Mouse (Mus musculus): ENCODE results near the gene Kcnh3. TPM values are rescaled to one million over a fixed set of nuclear protein-coding genes. Genes with fewer than 3 reads are reported as not detected.

Gene Kcnh3
- polyA plus RNA-seq, 1 experiment from 2014 or later: 0.82 TPM

GRCm38 (mm10) chr15:99215741-99216463 lies 8.8 kb upstream of the Kcnh3 start:
- Histone ChIP-seq H3K27me3 (ENCODE audit: control insufficient read depth, insufficient read depth, low read depth, low read length) (peaks cover 12% of the 10 kb centered on the region; the same call in 1 of the 2 replicates), H3K4me3 (ENCODE audit: low read length) (no peak overlapping the region), H3K36me3 (ENCODE audit: control insufficient read depth, insufficient read depth, low read length) (peaks cover 10% of the 10 kb centered on the region), H3K9ac (ENCODE audit: low read length) (no peak overlapping the region), H3K27ac (ENCODE audit: low read length) (no peak overlapping the region), H3K4me1 (replicated peaks; ENCODE audit: control insufficient read depth, insufficient read depth, low read length) (no peaks in the 10 kb centered on the region), H3K9me3 (ENCODE audit: control insufficient read depth, low read length) (no peaks in the 10 kb centered on the region), H3K4me2 (ENCODE audit: low read depth, low read length) (no peak overlapping the region)
- WGBS: 87% methylated on average over 11 of the region's 11 CpGs
- no peak for ATAC-seq (ENCODE audit: low read depth)

GRCm38 (mm10) chr15:99217630-99218029 lies 7.0 kb upstream of the Kcnh3 start:
- Histone ChIP-seq H3K27me3 (ENCODE audit: control insufficient read depth, insufficient read depth, low read depth, low read length) (peaks cover 28% of the 10 kb centered on the region), H3K4me1 (replicated peaks; ENCODE audit: control insufficient read depth, insufficient read depth, low read length) (no peaks in the 10 kb centered on the region; the same call in 1 of the 2 replicates), H3K4me2 (ENCODE audit: low read depth, low read length) (no peak overlapping the region), H3K27ac (ENCODE audit: low read length) (no peak overlapping the region), H3K9ac (ENCODE audit: low read length) (no peak overlapping the region), H3K4me3 (ENCODE audit: low read length) (no peak overlapping the region), H3K36me3 (ENCODE audit: control insufficient read depth, insufficient read depth, low read length) (no peaks in the 10 kb centered on the region; the same call in 1 of the 2 replicates), H3K9me3 (ENCODE audit: control insufficient read depth, low read length) (no peaks in the 10 kb centered on the region)
- 77% methylated on average over 4 of the region's 4 CpGs for WGBS
- ATAC-seq (ENCODE audit: low read depth): no peak

GRCm38 (mm10) chr15:99221315-99221952 lies 3.2 kb upstream of the Kcnh3 start:
- WGBS: 6% methylated on average over 8 of the region's 8 CpGs
- H3K9me3 ChIP-seq (ENCODE audit: control insufficient read depth, low read length): no peaks in the 10 kb centered on the region
- H3K4me2 ChIP-seq (ENCODE audit: low read depth, low read length): no peak overlapping the region
- no peak overlapping the region for H3K27ac ChIP-seq (ENCODE audit: low read length)
- ATAC-seq (ENCODE audit: low read depth): no peak
- peaks cover 66% of the 10 kb centered on the region for H3K27me3 ChIP-seq (ENCODE audit: control insufficient read depth, insufficient read depth, low read depth, low read length)
- H3K9ac ChIP-seq (ENCODE audit: low read length): no peak overlapping the region
- no peaks in the 10 kb centered on the region for H3K36me3 ChIP-seq (ENCODE audit: control insufficient read depth, insufficient read depth, low read length)
- peaks cover 24% of the 10 kb centered on the region for H3K4me1 ChIP-seq (replicated peaks; ENCODE audit: control insufficient read depth, insufficient read depth, low read length)
- H3K4me3 ChIP-seq (ENCODE audit: low read length): no peak overlapping the region

- H3K27ac ChIP-seq (ENCODE audit: low read length): no peak overlapping the region
- no peak for ATAC-seq (ENCODE audit: low read depth)
- H3K27me3 ChIP-seq (ENCODE audit: control insufficient read depth, insufficient read depth, low read depth, low read length): peaks cover 82% of the 10 kb centered on the region
- peaks cover 24% of the 10 kb centered on the region for H3K4me1 ChIP-seq (replicated peaks; ENCODE audit: control insufficient read depth, insufficient read depth, low read length)
- 6% methylated on average over 18 of the region's 18 CpGs for WGBS
- peak overlapping the region; percentile 54 for H3K4me3 ChIP-seq (ENCODE audit: low read length)
- no peaks in the 10 kb centered on the region for H3K36me3 ChIP-seq (ENCODE audit: control insufficient read depth, insufficient read depth, low read length)
- no peaks in the 10 kb centered on the region for H3K9me3 ChIP-seq (ENCODE audit: control insufficient read depth, low read length)
- no peak overlapping the region for H3K9ac ChIP-seq (ENCODE audit: low read length)
- H3K4me2 ChIP-seq (ENCODE audit: low read depth, low read length): peak overlapping the region; percentile 88
Observed at GRCm38 (mm10) chr15:99222794-99223584, 1.7 kb upstream of the Kcnh3 start.

GRCm38 (mm10) chr15:99223585-99224207 lies 965 bp upstream of the Kcnh3 start:
- peak overlapping the region; percentile 54 for H3K4me3 ChIP-seq (ENCODE audit: low read length)
- H3K36me3 ChIP-seq (ENCODE audit: control insufficient read depth, insufficient read depth, low read length): no peaks in the 10 kb centered on the region
- no peak overlapping the region for H3K27ac ChIP-seq (ENCODE audit: low read length)
- H3K9ac ChIP-seq (ENCODE audit: low read length): peak overlapping the region; percentile 36
- peak overlapping the region; percentile 88 for H3K4me2 ChIP-seq (ENCODE audit: low read depth, low read length)
- WGBS: under 1% methylated on average over 41 of the region's 46 CpGs
- H3K9me3 ChIP-seq (ENCODE audit: control insufficient read depth, low read length): no peaks in the 10 kb centered on the region
- peaks cover 87% of the 10 kb centered on the region for H3K27me3 ChIP-seq (ENCODE audit: control insufficient read depth, insufficient read depth, low read depth, low read length)
- ATAC-seq (ENCODE audit: low read depth): no peak
- peaks cover 24% of the 10 kb centered on the region for H3K4me1 ChIP-seq (replicated peaks; ENCODE audit: control insufficient read depth, insufficient read depth, low read length)

- peak; percentile 26; the same call in 1 of the 2 replicates for ATAC-seq (ENCODE audit: low read depth)
- H3K4me3 ChIP-seq (ENCODE audit: low read length): peak overlapping the region; percentile 54
- peaks cover 24% of the 10 kb centered on the region for H3K4me1 ChIP-seq (replicated peaks; ENCODE audit: control insufficient read depth, insufficient read depth, low read length)
- no peak overlapping the region for H3K27ac ChIP-seq (ENCODE audit: low read length)
- no peaks in the 10 kb centered on the region for H3K36me3 ChIP-seq (ENCODE audit: control insufficient read depth, insufficient read depth, low read length)
- H3K4me2 ChIP-seq (ENCODE audit: low read depth, low read length): peak overlapping the region; percentile 88
- 2% methylated on average over 22 of the region's 22 CpGs for WGBS
- no peaks in the 10 kb centered on the region for H3K9me3 ChIP-seq (ENCODE audit: control insufficient read depth, low read length)
- peaks cover 90% of the 10 kb centered on the region for H3K27me3 ChIP-seq (ENCODE audit: control insufficient read depth, insufficient read depth, low read depth, low read length)
- H3K9ac ChIP-seq (ENCODE audit: low read length): no peak overlapping the region
Observed at GRCm38 (mm10) chr15:99225081-99225810, 585 bp downstream of the Kcnh3 start.

- no peaks in the 10 kb centered on the region for H3K36me3 ChIP-seq (ENCODE audit: control insufficient read depth, insufficient read depth, low read length)
- ATAC-seq (ENCODE audit: low read depth): no peak
- no peaks in the 10 kb centered on the region for H3K9me3 ChIP-seq (ENCODE audit: control insufficient read depth, low read length)
- H3K9ac ChIP-seq (ENCODE audit: low read length): no peak overlapping the region
- no peak overlapping the region; the same call in 1 of the 2 replicates for H3K4me3 ChIP-seq (ENCODE audit: low read length)
- H3K4me2 ChIP-seq (ENCODE audit: low read depth, low read length): no peak overlapping the region
- 23% methylated on average over 14 of the region's 14 CpGs for WGBS
- H3K27ac ChIP-seq (ENCODE audit: low read length): no peak overlapping the region
- peaks cover 86% of the 10 kb centered on the region for H3K27me3 ChIP-seq (ENCODE audit: control insufficient read depth, insufficient read depth, low read depth, low read length)
- peaks cover 24% of the 10 kb centered on the region for H3K4me1 ChIP-seq (replicated peaks; ENCODE audit: control insufficient read depth, insufficient read depth, low read length)
Observed at GRCm38 (mm10) chr15:99226090-99226489, 1.4 kb downstream of the Kcnh3 start.

- 62% methylated on average over 10 of the region's 10 CpGs for WGBS
Observed at GRCm38 (mm10) chr15:99231998-99232397, 7.3 kb downstream of the Kcnh3 start.

More at GRCm38 (mm10) chr15:99231998-99232397, 7.3 kb downstream of the Kcnh3 start:
- no peak for ATAC-seq (ENCODE audit: low read depth)
- H3K4me3 ChIP-seq (ENCODE audit: low read length): no peak overlapping the region
- H3K36me3 ChIP-seq (ENCODE audit: control insufficient read depth, insufficient read depth, low read length): no peaks in the 10 kb centered on the region
- peaks cover 35% of the 10 kb centered on the region for H3K27me3 ChIP-seq (ENCODE audit: control insufficient read depth, insufficient read depth, low read depth, low read length)
- no peaks in the 10 kb centered on the region for H3K4me1 ChIP-seq (replicated peaks; ENCODE audit: control insufficient read depth, insufficient read depth, low read length)
- no peaks in the 10 kb centered on the region for H3K9me3 ChIP-seq (ENCODE audit: control insufficient read depth, low read length)
- no peak overlapping the region for H3K4me2 ChIP-seq (ENCODE audit: low read depth, low read length)
- H3K9ac ChIP-seq (ENCODE audit: low read length): no peak overlapping the region
- H3K27ac ChIP-seq (ENCODE audit: low read length): no peak overlapping the region

All from lung, embryonic 16.5 days (tissue).